Mouse (Mus musculus) fat pad, adult 2 months (tissue): Measurements from ENCODE around the gene Bad.
A peak's percentile ranks its signal among the peaks of the same experiment; 100 is the strongest.

ENCODE experiments used
- DNase-seq: peaks from one replicate; pipeline ENCODE4 v3.0.0-alpha.2; 2011; ENCODE audit warnings: low read depth, low spot score; ENCODE audit errors: extremely low read depth

Gene Bad

DNA sequence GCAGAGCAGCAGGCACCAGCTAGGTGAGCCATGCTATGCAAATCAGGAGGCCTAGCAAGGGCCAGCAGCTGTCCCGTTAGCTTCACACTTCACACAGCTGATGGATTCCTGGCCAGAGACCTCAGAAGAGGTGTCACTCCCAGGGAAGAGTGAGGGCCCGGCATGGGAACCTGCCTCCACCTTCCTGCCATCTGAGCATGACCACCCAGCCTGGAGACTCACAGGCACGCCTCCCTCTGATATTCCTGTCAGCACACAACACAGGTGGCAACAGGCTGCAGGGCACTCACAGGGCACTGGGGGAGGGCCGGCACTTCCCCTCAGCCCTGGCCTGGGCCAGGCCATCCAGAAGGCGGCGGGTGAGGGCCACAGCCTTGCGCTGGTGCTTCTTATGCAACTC lies 13.8 kb downstream of the Bad start:
- DNase-seq: no peak

DNA sequence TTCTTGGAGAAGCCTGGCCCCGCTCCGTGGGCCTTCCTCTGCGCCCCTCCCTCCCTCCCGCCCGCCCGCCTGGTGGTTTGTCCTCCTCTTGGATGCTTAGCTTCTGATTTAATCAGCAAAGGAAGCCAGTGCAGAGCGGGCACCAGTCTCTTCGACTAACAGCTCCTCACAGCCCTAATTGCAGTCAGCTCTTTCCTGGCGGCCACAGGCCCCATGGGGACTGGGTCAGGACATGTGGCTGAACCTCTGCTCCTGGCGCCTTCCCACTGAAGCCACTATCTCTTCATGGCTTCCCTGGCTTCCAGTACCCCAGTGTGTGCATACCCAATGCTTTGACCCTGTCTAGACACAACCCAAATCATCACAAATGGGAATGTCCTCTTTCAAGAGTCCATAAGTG lies 14.8 kb downstream of the Bad start:
- no peak for DNase-seq

DNA sequence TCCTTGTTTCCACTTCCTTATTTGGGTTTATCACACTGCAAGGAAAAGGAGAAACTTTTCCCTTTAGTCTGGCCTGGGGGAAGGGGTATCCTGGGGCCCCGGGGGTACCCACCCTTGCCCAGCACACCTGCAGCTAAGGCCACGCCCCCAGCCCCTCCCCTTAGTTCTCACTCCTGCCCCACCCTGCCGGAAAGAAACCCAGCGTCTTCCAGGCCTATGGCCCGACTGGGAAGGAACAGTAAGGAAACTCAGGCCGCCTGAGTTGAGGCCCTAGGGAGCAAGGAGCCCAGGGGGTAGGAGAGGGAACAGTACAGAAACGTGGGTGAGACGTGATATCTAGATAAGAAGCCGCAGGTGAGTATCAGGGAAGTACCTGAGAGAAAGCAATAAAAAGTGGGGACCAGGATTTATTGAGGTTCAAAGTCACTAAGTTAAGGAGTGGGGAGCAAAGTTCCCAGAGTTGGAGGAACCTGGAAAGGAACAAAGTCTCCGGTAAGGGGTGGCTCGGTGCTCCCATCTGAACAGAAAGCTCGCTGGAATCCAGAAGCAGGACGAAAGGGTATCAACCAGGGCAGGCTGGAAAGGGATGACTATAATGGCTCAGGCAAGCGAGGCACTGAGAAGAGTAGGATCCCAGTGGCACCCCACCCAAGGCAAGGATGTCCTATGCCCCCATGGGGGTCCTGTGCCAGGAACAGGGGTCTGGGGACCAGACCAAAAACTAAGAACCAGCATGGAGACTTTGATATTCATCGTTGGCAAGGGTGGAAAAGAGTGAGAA lies 27.0 kb downstream of the Bad start:
- DNase-seq: no peak

DNA sequence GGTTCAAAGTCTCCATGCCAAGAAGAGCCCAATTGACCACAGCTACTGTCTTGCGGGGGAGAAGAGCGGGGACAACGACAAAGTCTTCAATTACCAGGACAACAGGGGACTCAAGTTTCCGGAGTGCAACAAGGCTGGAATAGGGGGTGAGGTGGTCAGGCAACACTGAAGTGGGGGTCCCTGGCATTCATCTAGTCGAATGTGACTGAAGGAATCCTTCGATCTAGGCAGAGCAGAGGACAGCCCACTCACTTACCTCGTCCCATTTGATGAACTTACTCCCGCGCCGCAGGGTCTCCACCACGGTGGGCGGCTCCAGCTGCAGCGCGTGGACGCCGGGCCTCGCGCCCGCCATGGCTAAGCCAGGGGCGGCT lies 27.6 kb downstream of the Bad start:
- no peak for DNase-seq

DNA sequence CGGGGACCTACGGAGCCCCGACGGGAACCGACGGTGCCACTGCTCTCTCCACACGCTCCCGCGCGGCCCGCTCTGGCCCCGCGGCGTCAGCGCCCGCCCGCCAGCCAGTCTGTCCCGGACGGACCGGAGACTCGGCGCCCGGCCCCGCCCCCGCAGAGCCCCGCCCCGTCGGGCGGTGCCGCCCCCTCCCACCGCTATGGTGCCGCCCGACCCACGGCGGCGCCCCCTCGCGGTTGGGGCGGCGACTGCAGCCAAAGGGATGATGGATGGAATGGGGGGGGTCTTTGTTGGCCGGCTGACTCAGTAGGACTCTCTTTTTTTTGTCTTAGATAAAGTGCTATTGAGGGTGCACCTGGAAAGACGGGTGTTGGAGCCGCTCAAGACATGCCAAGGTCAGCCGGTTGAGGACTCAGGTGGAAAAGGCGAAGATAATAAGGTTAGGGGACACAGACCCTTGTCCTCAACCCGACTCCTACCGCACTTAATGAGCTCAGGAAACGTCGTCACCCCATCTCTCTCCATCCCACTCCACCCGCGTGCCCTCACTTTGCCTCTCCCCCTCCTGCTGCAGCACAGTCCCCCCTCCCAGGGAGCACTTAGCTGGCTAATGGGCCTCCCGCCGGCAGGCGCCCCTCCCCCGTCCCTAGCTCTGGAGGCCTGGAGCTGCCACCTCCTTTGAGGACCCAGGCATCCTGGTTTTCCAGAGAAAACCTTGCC lies 28.2 kb downstream of the Bad start:
- DNase-seq: no peak

DNA sequence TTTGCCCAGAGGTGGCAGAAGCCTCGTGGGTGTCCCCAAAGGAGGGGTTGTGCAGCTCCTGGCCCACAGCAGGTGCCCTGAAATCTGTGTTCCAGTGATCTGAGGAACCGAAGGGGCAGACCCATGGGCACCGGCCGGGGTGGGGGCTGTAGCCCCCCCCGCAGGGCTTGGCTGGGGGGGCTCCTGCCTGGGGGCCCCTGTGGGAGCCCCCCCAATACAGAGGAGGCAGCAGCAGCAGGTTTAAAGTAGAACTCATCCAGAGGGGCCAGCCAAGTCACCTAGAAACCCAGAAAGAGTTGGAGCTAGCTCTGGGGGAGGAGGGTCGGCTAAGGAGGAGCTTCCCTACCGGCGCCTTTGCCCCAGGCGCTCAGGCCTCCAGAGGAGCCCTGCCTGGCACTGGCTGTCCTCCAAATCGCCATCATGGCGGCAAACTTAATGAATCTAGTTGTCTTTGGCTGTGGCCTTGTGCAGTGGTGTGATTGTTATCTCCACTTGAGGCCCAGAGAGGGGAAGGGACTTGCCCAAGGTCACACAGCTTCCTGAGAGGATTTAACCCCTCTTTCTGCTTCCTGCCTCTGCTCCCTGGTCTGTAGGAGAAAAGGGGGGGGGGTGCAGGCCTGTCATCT lies 28.9 kb downstream of the Bad start:
- no peak for DNase-seq

DNA sequence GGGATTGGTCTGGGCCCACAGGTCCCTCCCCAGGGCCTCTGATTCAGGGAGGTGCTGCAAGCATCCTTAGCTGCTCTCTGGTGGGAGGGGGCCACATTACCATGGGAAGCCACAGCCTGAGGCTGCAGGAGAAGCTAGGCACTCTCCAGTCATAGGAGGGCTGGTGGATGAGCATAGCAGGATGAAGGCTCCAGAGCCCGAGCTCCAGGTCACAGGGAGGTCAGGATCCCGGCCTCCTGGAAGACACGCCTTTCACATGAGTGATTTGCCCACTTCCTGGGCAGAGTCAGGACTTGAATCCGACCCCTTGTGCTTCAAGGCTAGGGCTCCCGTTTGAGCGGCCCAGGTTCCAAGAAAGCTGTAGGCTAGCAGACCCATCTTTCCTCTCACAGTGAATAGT lies 30.0 kb downstream of the Bad start:
- no peak for DNase-seq

DNA sequence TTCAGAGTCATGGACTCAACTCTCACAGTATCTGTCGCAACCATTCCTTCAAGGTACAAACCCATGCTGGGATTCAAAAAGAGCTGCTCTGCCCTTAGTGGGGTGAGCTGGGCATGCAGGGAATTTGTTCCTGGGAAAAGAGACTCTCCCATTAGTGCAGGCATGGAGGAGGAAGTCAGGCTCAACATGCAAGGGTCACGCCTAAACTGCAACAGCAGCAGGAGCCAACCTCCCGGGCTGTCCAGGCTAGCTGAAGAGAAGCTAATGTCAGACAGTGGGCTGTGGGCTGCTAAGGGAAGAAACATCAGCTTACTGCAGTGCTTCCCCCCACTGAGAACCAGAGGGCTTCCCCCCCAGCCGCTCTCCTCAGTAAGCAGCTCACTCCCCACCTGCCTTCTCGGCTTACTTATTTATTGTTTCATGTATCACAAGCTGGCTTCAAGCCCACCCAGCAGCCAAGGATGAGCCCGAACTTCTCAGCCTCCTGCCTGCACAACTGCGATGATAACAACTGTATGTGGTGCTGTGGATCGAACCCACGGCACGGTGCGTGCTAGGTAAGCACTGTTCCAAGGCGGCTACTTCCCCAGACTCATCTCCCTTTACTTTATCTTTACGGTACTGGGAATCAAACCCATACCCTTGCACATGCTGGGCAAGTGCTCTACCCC lies 30.7 kb downstream of the Bad start:
- DNase-seq: no peak

DNA sequence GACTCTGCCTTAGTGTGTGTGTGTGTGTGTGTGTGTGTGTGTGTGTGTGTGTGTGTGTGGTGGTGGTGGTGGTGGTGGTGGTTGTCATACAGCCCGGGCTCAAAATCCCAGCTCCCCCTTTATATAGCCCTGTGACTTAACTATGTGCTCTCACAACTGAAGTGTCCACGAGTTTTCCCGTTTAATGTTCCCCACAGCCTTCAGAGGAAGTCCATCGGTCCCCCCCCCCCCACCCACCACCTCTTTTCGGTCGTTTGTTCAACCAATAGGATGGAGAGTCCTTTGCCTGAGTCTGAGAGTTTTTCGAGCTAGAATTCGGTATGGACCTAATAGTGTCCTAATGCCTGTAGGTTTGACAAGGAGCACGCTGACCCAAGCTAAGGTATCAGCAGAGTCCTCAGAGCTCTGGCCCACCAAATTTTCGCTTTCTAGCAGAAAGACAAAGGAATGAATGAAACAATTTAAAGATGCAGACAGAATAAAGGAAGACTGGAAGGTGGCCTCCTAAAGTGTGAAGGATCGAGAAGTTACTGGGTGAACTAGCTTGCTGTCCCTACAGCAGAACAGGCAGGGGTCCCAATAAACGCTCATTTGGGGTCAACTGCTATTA lies 32.0 kb downstream of the Bad start:
- DNase-seq: no peak

DNA sequence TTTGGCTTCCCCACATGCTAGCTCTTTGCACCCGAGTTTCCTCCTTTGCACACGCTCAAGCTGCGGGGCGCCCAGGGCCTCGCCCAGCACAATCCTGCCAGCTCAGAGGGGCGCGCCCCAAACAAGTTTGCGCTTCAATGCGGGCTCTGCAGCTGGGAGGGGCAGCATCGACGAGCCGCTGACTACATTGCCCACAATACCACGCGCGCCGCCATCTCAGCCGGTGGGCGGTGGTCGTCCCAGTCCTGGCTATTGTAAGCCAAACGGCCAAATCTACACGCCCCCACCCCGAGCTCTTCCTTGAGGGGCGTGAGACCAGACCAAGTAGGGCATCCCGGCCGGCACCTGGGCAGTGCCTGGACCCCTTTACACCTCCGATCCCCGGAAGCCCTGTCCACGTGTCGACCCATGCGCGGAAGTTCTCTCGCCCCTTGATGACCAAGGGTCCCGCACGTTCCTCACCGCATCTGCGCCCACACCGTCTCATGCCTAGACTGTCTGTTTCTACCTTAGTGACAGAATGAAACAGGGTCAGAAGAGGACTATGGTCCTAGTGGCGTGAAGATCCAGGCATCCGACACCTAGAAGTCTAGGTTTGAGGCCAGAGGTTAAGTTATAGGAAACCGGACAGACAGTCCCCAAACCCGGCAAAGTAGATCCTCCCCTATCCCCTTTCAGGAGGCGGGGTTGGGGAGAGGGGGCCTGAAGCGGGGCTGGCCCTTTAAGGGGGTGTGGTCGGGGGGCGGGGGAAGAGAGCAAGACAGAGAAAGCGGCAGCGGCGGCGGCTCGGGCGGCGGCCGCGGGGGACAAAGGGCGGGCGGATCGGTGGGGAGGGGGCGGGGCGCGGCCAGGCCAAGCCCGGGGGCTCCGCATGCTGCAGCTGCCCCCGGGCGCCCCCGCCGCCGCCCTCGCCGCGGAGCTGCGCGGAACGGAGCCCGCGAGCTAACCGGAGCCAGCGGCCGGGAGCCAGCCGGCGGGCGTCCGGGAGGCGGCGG lies 32.8 kb downstream of the Bad start, which contains the start of gene Ppp1r14b:
Gene Ppp1r14b, plus strand, starts transcription at position 758 of the 995 bp plus-strand sequence.
- no peak for DNase-seq

DNA sequence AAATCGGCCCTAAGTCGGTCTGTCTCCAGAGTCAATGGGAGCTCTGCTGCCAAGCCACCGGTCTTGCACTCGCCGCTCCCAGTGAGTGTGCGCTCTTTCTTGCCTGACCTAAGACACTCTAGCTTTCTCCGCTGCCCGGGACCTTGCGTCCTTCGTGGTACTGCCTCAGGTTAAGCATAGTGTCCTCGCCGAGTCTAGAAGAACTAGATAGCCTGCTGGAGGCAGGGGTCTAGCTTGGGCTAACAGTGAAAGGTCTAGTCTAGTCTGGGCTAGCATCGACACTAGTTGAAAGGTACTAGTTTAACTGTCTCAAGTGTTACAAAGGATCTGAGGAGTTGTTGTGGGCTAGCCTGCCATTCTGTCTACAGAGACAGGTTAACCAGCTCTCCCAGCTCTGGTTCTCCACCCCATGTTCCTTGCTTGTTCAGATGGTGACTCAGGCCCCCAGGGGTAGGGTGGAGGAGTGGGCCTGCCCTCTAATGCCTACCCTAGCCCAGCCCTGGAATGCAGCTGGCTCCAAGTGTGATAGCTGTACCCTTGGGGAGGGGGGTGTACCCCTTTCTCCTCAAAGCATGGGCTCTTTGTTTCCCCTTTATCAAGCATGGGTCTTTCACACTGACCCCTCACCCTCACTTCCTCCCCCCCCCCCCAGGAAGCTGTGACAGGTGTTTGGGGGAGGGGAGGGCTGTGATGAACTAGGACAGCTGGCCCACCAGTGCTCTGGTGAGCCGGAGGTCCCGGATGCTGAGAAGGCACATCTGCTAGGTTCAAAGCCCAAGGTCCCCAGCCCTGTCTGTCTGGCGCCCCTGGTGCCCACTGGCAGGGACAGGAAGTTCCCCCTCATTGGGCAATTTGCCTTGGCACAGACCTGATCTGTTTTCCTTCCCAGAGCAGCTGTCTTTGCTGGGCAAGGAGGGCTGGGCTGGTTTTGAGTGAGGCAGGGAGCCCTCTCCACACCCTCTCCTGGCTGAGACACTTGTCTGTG lies 34.2 kb downstream of the Bad start, which contains the start of gene Plcb3:
Gene Plcb3, minus strand, starts transcription at position 934 of the 985 bp plus-strand sequence.
- no peak for DNase-seq

DNA sequence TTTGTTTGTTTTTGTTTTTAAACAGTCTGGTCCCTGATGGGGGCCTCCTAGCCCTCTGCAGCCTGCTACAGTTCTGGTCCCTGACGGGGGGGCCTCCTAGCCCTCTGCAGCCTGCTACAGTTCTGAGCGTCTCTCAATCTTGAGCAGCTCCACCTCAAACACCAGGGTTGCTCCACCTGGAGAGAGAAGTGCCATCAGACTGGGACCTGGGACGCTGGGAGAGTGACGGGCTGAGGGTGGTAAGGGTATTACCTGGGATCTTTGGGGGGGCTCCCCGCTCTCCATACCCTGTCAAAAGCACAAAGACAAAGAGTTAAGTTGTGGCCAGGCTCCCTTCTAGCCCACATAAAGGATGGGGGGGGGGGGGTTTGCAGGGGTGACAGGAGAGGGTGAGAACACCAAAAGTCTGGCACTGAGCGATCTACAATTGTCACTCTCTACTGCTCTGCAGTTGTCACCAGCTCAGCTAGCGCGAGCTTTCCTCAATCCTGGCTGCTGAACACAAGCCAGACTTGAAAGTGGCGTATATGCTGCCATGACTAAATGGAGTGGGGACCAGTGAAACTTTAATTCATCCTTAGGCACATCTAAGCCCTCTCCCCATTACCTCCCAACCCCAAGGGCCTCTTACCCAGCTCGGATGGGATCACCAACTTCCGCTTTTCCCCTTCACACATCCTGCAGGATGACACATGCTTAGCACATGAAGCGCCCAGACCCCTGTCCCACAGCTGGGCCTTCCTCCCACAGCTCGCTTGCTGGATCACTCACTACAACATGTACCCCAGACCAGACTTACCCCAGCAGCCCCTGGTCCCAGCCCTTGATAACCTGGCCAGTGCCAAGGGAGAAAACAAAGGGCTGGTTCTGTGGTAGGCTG lies 36.3 kb downstream of the Bad start:
- no peak for DNase-seq

DNA sequence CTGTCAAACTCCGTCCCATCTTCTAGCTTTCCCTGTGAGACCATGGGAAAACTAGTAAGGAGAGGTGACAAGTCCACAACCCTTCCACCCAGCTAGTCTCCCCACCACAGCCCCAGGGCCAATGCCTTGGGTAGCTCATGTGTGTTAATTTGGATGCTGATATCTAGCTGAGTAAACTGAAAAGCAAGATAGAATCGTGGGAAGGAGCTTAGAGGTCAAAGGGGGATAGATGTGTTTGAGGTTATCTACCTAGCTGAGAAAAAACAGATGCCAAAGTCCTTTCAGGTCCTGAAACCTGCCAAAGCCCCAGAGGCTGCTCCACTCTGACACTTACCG lies 36.9 kb downstream of the Bad start:
- no peak for DNase-seq

DNA sequence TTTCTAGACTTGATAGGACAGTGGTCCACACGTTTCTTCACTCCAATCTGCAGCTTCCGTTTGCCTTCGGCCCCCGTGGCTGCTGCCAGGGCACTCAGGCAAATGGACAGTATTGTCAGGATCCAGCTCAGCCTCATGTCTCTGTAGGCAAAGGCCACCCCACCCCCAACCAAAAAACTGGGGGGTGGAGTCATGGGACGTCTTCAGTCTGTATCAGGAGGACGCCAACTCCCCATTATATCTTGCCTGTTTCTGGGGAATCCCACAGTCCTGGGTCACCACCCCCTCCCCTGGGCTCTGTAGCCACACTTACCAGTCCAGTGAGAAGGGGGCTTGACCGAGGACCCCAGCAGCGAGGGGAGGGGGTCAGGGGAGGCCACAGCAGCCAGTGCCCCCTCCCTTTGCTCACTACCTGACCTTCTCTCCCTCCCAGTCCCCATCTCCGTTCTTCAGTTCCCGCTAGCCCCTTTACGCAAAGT lies 37.4 kb downstream of the Bad start:
- no peak for DNase-seq

DNA sequence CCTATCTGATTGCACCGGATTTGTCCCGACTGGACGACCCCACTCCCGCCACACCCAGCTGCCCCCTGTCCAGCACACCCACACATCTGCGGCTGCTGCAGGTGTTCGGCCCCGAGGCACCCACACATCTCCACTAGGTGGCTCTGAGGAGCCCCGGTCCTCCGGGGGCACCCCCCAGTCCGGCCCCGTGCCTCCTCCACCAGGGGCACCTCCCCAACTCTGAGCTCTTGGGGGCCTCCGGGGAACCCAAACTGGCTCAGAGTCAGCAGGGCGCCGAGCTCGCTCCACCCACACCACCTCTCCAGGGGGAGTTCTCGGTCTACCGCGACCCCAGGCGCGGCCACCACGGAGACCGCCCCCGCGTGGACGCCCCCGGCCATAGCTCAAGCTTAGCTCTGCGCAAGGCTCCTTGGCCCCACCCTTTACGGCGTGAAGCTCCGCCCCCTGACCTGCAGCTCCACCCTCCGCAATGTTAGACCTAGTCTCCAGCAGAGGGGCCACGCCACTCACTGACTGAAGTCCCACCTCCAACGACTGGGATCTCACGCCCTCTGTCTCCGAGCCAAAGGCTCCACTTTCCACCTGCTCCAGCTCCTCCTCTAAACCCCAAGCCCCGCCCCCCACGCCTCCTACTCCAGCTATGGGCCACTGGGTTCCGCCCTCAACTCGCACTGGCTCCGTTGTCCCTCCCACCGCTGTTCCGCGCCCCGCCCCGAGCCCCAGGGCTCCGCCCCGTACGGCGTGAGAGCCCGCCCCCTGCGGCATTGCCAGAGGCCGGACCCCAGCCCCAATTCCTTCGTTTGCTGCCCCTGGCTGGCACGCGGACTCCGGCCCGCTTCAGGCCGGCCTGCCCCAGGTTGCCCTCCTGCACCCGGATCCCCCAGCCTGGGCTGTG lies 38.1 kb downstream of the Bad start:
- DNase-seq: peak; percentile 96

DNA sequence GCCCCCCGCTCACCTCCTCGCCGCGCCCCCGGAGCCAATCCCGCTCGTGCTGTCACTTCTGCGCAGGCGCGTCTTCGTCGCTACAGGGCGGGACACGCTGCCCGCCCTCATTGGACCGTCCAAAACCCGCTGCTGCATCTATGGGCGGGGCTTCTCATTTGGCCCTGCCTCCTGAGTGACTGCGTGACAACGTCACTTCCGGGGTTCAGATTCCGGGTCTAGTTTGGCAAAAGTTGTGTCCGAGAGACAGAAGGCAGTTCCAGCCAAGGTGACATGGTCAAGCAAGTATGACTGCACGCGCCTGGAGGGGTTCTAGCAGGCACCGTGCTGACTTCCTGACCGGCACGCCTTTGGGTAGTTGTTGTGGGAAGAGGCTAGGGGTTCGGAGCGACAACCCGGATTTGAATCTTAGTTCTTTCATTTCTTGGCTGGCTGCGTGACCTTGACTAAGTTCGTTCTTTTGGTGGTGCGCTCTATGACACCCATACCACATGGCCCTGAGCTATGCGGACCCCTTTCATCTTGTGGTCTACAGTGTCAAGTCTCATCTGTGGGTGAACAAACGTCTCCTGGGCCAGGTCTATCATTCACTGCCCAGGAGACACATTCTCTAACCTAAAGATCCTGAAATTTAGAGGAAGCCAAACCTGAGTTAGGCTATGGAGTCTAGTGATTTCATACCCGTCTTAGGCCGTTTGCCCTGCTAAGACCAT lies 38.9 kb downstream of the Bad start, which contains the start of gene Fkbp2:
Gene Fkbp2, minus strand, starts transcription at position 121 of the 713 bp plus-strand sequence.
- DNase-seq: peak; percentile 73
